Mouse (Mus musculus): Measurements from ENCODE around the gene St6gal1.
"Not testable (repeated sequence)": the region's sequence is repeated elsewhere in the genome, so short reads cannot be mapped to it uniquely, and the experiment has no call there.

St6gal1 gene

DNA sequence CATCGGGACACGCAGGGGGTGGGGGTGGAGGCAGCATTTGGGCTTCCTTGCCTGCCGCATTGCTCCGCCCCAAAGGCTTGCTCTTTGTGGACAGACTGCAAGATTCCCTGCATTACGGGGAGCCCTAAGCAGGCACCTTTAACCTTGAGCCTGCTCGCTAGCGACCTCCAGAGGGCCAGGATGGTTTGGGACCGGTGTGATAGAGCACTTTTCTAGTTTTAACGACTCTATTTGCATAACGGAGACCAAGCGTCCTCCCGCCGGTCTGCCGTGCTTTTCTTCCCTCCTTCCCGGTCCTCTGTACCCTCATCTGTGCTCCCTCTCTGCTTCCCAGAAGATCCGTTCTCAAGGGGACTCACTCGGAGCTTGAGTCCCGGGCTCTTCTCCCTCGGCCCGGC, at the start of gene St6gal1:
TSS of gene St6gal1 (plus strand) at position 70 of the 398 bp plus-strand sequence.
- peak; percentile 72 for DNase-seq (ENCODE audit: low spot score)

DNA sequence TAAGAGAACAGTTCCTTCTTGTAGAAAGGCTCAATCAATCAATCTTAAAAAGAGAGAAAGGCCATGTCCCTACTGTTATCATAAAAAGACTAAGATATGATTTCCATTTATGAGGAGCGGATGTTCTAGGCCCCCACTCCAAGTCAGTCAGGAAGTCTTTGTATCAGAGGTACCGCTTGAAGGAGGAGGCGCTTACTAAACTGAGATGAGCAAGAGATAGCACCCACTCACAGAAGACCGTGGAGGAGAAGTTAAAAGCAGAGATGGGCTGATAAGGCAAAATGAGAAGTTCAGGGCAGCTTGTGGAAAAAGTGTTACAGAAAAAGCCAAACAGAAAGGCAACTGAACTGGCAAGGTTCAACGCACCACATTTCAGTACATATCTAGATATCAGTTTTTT, 49.7 kb upstream of the St6gal1 start:
- DNase-seq (ENCODE audit: low spot score): no peak

DNA sequence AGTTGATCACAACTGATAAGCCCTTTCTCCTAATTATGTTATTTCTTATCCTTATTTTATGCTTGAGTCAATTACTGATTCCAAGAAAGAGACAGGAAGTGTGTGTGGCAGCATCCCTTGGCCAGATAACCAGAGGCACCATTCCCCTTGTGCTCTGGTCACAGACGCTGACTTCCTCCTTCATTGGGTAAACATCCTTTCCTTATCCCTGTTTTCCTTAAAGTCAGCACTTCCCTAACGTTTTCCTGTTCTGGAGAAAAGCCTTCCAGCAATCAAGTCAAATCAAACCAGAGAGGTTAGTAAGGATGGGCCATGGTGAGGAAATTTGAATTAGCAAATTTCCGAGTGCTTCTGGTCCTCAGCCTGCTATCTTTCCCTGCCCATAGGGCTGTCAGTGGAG, 48.6 kb upstream of the St6gal1 start:
- DNase-seq (ENCODE audit: low spot score): no peak

DNA sequence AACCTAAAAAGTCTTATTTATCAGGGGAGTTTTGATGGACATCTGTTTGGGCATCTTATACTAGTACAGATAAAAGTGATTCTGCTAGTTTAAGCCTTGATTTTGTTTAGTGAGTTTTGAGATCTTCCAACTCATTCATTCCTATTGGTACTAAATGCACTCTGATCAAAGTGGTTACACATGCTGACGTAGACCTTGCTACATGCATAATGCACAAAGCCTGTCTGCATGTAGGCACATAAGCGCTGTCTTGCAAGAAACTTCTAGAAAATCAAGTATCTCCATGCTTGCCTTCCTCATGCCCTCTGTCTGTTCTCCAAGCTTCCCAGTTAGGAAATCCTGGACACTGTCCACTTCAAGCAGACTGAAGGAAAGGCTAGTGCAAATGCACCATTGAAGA, 46.7 kb upstream of the St6gal1 start:
- DNase-seq (ENCODE audit: low spot score): no peak

DNA sequence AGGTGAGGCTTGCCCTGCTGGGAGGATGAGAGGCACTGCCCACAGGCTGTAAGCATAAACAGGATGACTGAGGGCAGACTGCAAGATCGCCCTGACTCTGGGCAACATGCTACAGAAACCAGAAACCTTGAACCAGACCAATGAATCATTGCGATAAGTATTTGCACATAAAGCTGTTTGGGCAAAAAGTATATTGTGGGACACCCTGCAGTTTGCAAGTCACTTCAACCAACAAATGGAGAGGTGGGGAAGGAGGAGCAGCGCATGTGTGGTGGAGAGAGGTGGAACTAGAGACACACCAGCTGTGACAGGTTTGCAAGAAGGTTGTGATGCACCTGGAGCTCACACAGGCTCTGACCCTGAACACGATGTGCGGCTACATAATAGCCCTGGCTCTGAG, 45.7 kb upstream of the St6gal1 start:
- no peak for DNase-seq (ENCODE audit: low spot score)

DNA sequence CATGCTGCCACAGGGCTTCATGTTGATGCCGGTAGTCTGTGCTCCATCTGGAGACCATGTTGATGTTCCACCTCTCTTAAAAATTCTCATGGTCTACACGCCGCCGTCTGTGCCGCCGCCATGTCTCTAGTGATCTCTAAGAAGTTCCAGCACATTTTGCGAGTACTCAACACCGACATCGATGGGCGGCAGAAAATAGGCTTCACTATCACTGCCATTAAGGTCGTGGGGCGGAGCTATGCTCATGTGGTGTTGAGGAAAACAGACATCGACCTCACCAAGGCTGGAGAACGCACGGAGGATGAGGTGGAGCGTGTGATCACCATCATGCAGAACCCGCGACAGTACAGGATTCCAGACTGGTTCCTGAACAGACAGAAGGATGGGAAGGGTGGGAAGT, 45.1 kb upstream of the St6gal1 start:
- DNase-seq (ENCODE audit: low spot score): not testable (repeated sequence)

DNA sequence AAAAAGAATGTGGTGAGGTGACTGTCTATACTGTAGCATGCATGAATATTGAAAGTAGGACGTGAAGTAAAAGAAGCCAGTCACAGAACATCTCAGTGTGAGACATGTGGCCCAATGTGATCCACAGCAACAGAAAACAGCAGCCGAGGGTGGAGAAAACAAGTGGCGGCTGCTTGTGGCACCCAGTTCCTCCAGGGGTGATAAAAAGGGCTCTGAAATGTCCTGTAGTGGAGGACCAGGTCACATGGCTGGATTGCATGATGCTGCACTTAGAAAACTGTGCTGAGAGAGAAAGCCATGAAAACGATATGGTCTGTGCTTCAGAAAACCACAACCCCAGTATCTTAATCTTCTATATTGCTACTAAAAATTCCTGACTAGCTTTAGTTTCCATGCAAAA, 43.5 kb upstream of the St6gal1 start:
- no peak for DNase-seq (ENCODE audit: low spot score)

DNA sequence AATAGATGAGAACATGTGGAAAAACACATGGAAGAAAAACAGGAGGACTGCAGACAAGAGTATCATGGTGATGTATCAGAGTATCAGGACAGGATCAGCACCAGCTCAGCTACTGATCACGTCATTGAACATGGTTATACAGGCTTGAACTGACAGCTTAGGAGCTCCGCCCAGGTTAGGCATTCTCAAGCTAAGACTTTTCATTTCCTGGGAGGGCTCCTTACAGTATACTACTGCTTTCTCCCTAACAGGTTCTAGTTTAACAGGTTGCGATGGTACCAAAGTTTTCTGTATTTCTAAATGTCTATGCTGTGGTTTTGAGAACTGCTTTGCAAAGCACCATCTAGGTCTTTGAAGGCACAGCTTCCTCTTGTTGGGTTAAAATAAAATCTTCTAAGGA, 43.1 kb upstream of the St6gal1 start:
- no peak for DNase-seq (ENCODE audit: low spot score)

DNA sequence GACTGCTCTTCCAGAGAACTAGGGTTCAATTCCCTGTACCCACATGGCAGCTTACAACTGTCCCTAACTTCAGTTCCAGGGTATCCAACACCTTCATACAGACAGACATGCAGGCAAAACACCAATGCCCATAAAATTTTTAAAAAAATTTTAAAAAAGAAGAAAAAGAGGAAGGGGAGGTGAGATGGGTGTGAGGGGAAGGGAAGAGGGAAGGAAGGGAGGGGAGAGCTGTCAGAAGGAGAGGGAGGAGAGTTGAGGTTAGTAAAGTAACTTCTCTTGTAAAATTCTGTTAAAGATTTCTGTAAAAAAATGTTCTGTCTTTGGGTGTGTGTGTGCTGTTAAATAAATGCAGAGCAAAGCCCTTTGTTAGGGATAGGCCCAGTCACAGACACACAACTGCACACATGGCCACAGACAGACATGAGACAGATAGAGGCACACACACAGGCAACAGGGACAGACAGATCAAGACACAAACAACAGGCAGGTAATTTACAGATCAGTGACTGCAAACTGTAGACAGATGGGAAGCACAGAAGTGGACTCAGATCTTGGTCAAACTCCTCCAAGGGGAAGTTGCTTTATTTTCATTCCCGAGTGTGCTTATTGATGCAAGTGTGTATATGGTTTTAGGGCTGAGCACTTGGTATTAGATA, 42.5 kb upstream of the St6gal1 start:
- no peak for DNase-seq (ENCODE audit: low spot score)

DNA sequence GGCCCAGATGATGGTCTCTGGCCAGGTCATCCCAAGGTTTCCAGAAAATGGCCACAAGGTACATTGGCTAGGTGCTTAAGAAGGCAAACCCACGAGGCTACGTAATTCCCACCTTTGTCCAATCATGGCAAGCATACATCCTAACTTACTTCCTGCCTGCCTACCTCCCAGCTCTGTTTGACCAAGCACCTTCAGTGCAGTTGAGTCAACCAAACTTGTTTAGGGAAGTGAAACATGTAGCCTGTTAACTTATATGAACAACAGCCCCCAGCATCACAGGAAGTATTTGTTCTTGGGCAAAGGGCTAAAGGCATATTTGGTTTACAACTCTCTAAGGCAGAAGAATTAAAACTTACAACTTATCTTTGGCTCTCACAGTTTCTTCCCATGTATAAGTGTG, 38.7 kb upstream of the St6gal1 start:
- no peak for DNase-seq (ENCODE audit: low spot score)

DNA sequence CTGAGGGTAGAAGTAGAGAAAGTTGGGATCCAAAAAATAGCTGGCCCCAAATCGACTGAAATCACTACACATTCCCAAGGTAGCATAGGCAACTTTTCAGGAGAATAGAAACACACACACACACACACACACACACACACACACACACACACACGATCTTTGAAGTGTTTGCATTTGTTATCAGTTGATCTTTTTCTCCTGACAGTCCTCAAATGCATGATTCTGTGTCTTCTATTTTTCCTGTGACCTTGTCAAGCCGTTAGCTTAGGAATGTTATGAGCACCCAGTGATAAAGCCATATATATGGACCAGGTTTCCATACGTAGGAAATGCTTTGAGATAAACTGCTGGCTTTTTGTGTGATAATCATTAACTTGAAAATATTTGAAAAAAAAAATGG, 38.1 kb upstream of the St6gal1 start:
- DNase-seq (ENCODE audit: low spot score): no peak

DNA sequence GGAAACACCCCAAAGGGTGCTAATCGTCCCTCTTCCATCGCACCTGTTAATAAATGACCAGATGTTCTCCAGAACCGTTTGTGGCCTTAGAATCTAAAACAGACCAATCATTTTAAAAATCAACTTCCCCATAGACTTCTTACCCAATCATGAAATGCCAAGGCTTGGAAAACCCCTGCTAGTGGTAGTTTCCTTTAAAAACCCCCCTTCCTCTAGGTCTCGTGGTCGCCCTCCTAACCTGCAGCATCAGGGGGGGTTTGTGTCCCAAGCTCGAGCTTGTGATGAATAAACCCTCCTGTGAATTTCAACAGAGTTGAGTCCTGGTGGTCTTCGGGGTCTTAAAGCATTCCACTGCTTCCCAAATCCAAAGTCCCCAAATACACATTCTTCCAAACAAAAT, 36.6 kb upstream of the St6gal1 start:
- DNase-seq (ENCODE audit: low spot score): no peak

DNA sequence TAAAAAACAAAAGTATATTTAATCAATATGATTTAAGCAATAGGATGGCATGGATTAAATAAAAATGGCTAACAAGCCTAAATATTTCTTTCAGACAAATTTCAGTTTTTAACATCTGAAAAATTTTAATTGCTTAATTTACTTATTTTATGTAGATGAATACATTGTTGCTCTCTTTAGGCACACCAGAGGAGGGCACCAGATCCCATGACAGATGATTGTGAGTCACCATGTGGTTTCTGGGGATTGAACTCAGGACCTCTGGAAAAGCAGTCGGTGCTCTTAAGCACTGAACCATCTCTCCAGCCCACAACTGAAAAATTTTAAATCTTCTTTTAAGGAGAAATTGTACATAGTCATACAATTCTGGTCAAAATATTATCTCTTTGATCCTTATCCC, 34.9 kb upstream of the St6gal1 start:
- DNase-seq (ENCODE audit: low spot score): no peak

DNA sequence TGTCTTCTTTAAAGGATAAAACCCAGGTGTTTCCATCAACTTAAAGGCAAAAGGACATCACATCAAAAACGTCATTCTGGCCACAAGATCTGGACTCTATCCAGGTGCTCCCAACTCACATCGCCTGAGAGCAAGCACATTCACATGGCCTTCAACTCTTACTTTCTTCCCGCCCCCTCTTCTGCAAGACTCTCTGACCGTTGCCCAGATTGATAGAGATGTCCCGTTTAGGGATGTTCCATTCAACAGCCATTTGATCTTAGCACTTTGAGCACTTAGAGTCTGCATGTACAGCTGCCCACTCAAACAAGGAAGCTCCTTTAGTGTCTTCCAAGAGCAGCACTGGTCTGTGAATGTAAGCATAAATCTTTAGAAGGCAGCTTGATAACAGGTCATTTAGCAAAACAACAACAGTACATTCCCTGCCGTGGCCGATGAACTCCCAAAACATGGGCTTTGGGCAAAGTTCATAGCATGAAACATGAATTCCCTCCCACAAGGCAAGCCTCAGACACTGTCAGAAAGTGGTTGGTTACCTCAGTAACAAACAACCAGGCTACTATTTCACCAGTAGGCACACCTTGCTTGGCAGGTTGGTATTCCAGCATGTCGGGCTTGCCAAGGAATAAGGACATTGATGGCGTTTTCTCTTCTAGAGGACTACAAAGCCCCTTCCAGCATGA, 32.8 kb upstream of the St6gal1 start:
- DNase-seq (ENCODE audit: low spot score): no peak

DNA sequence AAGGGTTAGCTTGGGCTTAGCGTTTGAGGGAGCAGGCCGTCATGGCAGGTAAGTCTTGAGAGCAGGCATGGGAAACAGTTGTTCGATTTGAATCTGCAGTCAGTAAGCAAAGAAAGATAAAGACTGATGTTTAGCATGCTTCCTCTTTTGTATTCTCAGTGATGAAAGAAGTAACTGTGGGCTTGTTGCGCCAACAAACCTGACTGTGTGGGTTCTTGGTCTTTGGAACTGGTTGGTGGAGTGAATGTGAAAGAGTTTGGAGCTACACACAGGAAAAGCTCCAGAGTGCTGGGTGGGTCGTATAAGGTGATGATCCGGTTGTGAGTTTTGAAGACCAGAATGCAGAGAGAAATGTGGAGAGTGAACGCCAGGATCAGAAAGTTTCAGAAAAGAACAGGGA, 28.9 kb upstream of the St6gal1 start:
- no peak for DNase-seq (ENCODE audit: low spot score)

DNA sequence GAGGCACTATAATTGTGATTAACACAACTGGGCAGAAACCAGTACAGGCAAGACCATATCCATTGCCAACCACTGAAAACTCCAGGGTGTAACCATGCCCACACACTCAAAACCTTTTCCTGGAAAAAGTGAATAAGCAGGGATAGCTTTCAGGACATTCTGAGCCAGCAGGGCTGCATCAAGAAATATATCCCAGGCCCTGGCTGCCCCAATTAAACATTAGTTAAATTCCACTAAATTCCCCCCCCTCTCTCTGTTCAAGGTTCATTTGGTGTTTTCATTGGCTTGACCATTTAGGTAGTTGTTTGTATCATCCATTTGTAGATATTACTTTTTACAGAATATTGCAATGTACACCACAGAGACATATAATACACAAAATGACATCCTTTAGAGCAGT, 28.2 kb upstream of the St6gal1 start:
- DNase-seq (ENCODE audit: low spot score): no peak

DNA sequence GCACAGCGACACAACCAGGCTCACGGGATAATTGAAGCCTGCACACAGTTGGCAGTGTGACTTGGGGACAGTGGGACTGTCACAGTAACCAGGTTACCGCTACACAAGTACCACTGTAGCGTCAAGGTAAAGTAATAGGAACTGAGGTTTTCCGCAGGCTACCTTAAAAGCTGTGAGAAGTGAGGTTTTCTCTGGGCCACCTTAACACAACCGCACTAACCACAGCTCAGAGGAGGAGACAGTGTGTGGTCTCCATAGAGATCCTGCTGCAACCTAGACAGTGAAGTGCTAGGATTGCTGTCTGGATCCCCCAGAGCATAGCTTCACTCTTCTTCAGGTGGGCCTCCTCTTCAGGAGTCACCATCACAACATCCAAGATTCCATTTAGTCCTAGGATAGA, 27.7 kb upstream of the St6gal1 start:
- no peak for DNase-seq (ENCODE audit: low spot score)

DNA sequence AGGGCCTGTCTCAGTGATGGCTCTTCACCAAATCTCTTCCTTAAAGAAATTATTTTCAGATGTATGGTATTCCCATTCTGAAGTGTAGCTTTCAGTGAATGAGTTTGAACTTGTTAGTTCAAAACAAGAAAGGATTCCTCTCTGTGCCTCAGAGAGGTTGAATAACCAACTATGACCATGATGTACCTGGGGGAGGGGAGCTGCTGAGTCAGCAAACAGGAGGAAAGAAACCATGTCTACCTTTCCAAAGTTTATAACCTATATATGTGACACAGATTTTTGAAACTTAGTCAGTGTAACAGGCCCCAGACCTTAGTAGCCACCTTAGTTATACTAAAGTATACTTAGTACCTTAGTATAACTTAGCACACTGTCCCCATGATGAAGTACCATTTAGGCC, 23.0 kb upstream of the St6gal1 start:
- DNase-seq (ENCODE audit: low spot score): no peak

DNA sequence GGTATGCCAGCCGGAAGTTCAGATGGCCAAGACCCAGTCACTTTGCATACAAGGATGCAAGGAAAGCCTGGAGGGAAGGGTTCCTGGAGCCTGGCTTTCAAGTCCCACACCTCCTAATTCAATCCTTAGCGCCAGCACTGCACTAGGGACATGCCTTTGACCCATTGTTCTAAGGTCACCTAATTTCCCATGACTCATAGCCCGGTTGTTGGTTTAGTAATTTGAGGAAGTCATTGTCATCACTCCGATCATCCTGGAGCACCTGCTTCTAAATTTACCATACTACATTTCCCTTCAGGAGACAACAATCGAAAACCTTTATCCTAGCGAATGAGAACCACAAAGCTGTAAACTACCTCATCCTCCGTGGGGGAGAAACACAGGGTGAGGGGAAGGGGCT, 10.2 kb upstream of the St6gal1 start:
- DNase-seq (ENCODE audit: low spot score): no peak

DNA sequence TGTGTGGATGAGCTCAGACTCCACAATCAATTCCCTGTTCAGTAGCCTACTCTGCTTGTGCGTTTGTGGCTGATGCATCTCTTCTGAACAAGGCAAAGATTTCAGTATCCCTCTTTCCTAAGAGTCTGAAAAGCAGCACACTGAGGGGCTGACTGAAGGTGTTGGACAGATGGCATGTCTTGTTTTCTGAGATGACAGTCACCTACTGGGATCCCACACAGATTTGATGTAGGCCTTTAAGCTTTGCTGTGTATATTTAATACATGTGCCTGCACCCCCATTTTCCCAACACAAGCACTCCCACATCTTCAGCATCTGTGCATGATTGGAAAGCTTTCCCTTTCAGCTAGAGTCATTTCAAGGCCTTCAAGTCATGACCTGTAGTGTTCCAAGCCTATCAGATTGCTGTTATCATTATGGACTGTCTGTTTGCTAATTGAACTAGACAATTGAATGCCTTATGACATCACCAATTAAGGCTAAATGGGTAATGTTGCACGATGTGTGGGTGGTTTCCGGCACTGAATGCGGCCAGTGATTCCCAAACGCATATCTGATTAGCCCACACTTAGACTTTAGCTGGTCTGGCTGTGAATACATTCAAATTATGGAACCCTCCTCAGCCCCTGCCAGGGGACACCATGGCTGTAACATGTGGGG, 9.2 kb upstream of the St6gal1 start:
- no peak for DNase-seq (ENCODE audit: low spot score)

DNA sequence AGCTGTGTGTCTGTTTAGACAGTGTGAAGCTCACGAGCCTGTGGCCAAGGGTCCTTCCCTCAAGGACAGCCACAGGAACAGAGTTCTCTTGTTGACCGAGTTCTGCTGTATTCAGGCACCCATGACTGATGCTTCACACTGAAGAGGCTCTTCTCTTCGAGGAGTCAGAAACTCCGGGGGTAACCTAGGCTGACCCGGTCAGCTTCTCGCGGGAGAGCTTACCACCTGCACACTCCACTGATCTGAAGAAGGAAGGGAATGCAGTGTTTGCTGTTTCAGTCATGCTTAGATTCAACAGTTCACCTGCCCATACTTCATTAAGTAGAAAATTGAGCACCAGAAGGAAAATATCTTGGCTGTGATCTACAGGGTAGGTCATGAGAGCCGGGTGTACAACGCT, 8.2 kb upstream of the St6gal1 start:
- DNase-seq (ENCODE audit: low spot score): no peak

DNA sequence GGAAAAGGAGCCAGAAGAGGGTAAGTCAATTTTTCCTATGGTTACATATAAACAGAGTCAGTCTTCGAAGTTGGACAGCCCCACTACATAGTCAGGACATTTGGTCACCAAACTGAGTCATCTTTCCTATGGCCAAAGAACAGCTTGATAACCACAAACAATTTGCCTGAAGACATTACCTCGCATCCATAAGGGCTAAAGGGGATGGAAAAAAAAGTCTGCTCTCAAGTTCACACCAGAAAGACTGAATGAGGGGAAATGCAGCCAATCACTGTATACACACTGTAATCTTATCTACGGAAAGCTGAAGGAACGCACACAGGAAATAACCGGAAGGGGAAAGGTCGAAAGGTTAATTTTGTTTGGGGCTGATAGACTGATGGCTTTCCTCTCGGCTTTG, 6.2 kb upstream of the St6gal1 start:
- no peak for DNase-seq (ENCODE audit: low spot score)

DNA sequence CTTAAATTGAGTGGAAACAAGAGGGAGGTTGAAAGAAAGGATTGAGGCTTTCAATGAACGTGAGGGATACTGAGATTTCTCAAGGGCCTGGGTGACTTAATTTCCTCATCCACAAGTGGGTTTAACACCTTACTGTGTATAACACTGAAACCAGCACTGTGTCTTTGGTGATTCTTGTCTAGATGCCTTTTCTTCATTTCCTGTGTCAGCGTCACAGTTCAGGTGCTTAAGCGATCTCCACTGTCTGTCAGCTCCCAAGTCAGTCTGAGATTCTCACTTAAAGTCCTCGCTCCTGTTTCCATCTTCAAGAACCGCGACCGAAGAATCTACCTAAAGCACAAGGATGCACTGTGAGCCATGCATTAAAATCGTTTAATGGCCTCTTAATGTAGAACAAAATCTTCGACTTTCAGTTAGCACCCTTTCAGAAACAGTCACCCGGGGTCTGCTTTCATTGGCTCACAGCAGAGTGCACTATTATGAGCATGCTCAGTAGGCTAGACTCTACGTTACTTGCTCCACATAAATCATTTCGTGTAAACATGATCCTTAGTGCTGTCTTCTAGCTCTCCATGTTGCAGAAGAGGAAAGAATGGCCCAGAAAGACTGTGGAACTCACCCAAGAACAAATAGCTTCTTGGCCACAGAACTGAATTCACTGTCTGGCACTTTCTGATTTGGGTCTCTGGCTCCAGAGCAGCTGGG, 1.2 kb upstream of the St6gal1 start:
- no peak for DNase-seq (ENCODE audit: low spot score)

Data from testis, postnatal 14 days (tissue).